Mouse (Mus musculus) limb, embryonic 10.5 days (tissue): Measurements from ENCODE around the gene Apc2. TPM values are rescaled to one million over a fixed set of nuclear protein-coding genes. Genes with fewer than 3 reads are reported as not detected.
A peak's percentile ranks its signal among the peaks of the same experiment; 100 is the strongest.
"Not testable (repeated sequence)": the region's sequence is repeated elsewhere in the genome, so short reads cannot be mapped to it uniquely, and the experiment has no call there.

Source experiments
- DNase-seq: peaks from one replicate; pipeline ENCODE4 v3.0.0-alpha.2; 2017; ENCODE audit warnings: low spot score
- H3K27ac ChIP-seq: fragments of 300-500 bp; sonication (generic); 2 replicates; pipeline ENCODE4 v1.5.1; 2016; ENCODE audit warnings: mild to moderate bottlenecking
- H3K27me3 ChIP-seq: fragments of 300-500 bp; sonication (generic); 2 replicates; pipeline ENCODE4 v1.6.1; 2016; ENCODE audit warnings: low read depth, mild to moderate bottlenecking; ENCODE audit not compliant: poor library complexity, severe bottlenecking
- H3K36me3 ChIP-seq: fragments of 300-500 bp; sonication (generic); 2 replicates; pipeline ENCODE4 v1.6.1; 2016; ENCODE audit warnings: mild to moderate bottlenecking, moderate library complexity
- H3K4me1 ChIP-seq: fragments of 300-500 bp; sonication (generic); 2 replicates; pipeline ENCODE4 v1.6.1; 2016
- H3K4me3 ChIP-seq: fragments of 300-500 bp; sonication (generic); 2 replicates; pipeline ENCODE4 v1.5.1; 2016; ENCODE audit warnings: mild to moderate bottlenecking, moderate library complexity
- H3K9me3 ChIP-seq: fragments of 300-500 bp; sonication (generic); replicated peaks from 2 replicates; pipeline ENCODE4 v1.6.1; 2016; ENCODE audit warnings: mild to moderate bottlenecking
- WGBS: fragments of 180-500 bp; shearing (Covaris S2); methylation state at CpG from one replicate; pipeline ENCODE4 v1.1.7; 2016; 5-methylcytosine and 5-hydroxymethylcytosine counted together
- polyA plus RNA-seq: library from polyadenylated mRNA; unstranded; fragments of >200 nt; fragmentation: Nextera tagmentation; extraction: Ambion mirVana; gene quantifications from 2 replicates; pipeline ENCODE4 v1.2.1, GENCODE M21; 2016

Apc2 gene
- polyA plus RNA-seq, 1 experiment from 2014 or later = 2.9 TPM

- H3K27ac ChIP-seq, H3K36me3 ChIP-seq, H3K4me3 ChIP-seq, DNase-seq, H3K9me3 ChIP-seq: not testable (repeated sequence)
- H3K4me1 ChIP-seq = peaks cover 55% of the 10 kb centered on the region
- H3K27me3 ChIP-seq = peaks cover 100% of the 10 kb centered on the region
- 72% methylated on average over 6 of the region's 6 CpGs for WGBS
These were observed 50.2 kb downstream of the Apc2 start for GRCm38 (mm10) chr10:80345929-80346328.

GRCm38 (mm10) chr10:80347514-80347967, 51.8 kb downstream of the Apc2 start:
- no peak for DNase-seq
- 0 out of 2 replicates have a peak, but pooled peaks cover 2% of the 10 kb centered on the region for H3K36me3 ChIP-seq
- WGBS = 18% methylated on average over 17 of the region's 17 CpGs
- H3K9me3 ChIP-seq = no peaks in the 10 kb centered on the region
- no peak overlapping the region for H3K27ac ChIP-seq
- no peak overlapping the region; the same call in 1 of the 2 replicates for H3K4me3 ChIP-seq
- peaks cover 39% of the 10 kb centered on the region for H3K4me1 ChIP-seq
- H3K27me3 ChIP-seq = peaks cover 100% of the 10 kb centered on the region

GRCm38 (mm10) chr10:80348244-80348781, 52.5 kb downstream of the Apc2 start, which contains the start of gene Adamtsl5:
Gene Adamtsl5 (minus strand): TSS chr10:80348412.
- peak; percentile 78 for DNase-seq
- no peak within 1 kb of the TSS for H3K27ac ChIP-seq
- H3K36me3 ChIP-seq = 0 out of 2 replicates have a peak, but pooled peaks cover 2% of the 10 kb centered on the region
- H3K4me3 ChIP-seq = peak within 1 kb of the TSS; percentile 40
- WGBS = 1% methylated on average over 40 of the region's 42 CpGs
- peaks cover 100% of the 10 kb centered on the region for H3K27me3 ChIP-seq
- peaks cover 31% of the 10 kb centered on the region for H3K4me1 ChIP-seq
- no peaks in the 10 kb centered on the region for H3K9me3 ChIP-seq

- WGBS = 18% methylated on average over 26 of the region's 26 CpGs
- 0 out of 2 replicates have a peak, but pooled peaks cover 2% of the 10 kb centered on the region for H3K36me3 ChIP-seq
- DNase-seq = no peak
- H3K27me3 ChIP-seq = peaks cover 100% of the 10 kb centered on the region
- H3K4me3 ChIP-seq = peak overlapping the region; percentile 40
- H3K4me1 ChIP-seq = peaks cover 26% of the 10 kb centered on the region
- no peaks in the 10 kb centered on the region for H3K9me3 ChIP-seq
- H3K27ac ChIP-seq = no peak overlapping the region
These were observed 53.2 kb downstream of the Apc2 start for GRCm38 (mm10) chr10:80348981-80349380.

- no peaks in the 10 kb centered on the region for H3K9me3 ChIP-seq
- WGBS = 3% methylated on average over 7 of the region's 7 CpGs
- no peak overlapping the region for H3K27ac ChIP-seq
- H3K27me3 ChIP-seq = peaks cover 100% of the 10 kb centered on the region
- peaks cover 20% of the 10 kb centered on the region for H3K4me1 ChIP-seq
- peak; percentile 93 for DNase-seq
- 0 out of 2 replicates have a peak, but pooled peaks cover 2% of the 10 kb centered on the region for H3K36me3 ChIP-seq
- H3K4me3 ChIP-seq = no peak overlapping the region; the same call in 1 of the 2 replicates
These were observed 54.5 kb downstream of the Apc2 start for GRCm38 (mm10) chr10:80350292-80350691.

GRCm38 (mm10) chr10:80351896-80352295, 56.1 kb downstream of the Apc2 start:
- 33% methylated on average over 11 of the region's 11 CpGs for WGBS
- no peak for DNase-seq
- H3K4me3 ChIP-seq = no peak overlapping the region

GRCm38 (mm10) chr10:80352727-80353126, 57.0 kb downstream of the Apc2 start:
- DNase-seq = no peak
- H3K4me1 ChIP-seq = peaks cover 38% of the 10 kb centered on the region
- 62% methylated on average over 8 of the region's 8 CpGs for WGBS

More at GRCm38 (mm10) chr10:80351896-80352295, 56.1 kb downstream of the Apc2 start:
- H3K4me1 ChIP-seq = peaks cover 32% of the 10 kb centered on the region
- H3K9me3 ChIP-seq = no peaks in the 10 kb centered on the region
- peaks cover 100% of the 10 kb centered on the region for H3K27me3 ChIP-seq
- 0 out of 2 replicates have a peak, but pooled peaks cover 2% of the 10 kb centered on the region for H3K36me3 ChIP-seq
- H3K27ac ChIP-seq = no peak overlapping the region

GRCm38 (mm10) chr10:80355431-80355830, 59.7 kb downstream of the Apc2 start:
- Histone ChIP-seq H3K9me3 (no peaks in the 10 kb centered on the region), H3K27me3 (peaks cover 100% of the 10 kb centered on the region), H3K27ac (no peak overlapping the region), H3K36me3 (no peaks in the 10 kb centered on the region), H3K4me3 (0 out of 2 replicates have a peak overlapping the region, but pooled peaks have one; percentile 46), H3K4me1 (peaks cover 28% of the 10 kb centered on the region)
- WGBS = 13% methylated on average over 9 of the region's 9 CpGs
- DNase-seq = no peak

More at GRCm38 (mm10) chr10:80352727-80353126, 57.0 kb downstream of the Apc2 start:
- Histone ChIP-seq H3K4me3 (no peak overlapping the region), H3K27ac (no peak overlapping the region), H3K27me3 (peaks cover 100% of the 10 kb centered on the region), H3K36me3 (0 out of 2 replicates have a peak, but pooled peaks cover 2% of the 10 kb centered on the region), H3K9me3 (no peaks in the 10 kb centered on the region)

GRCm38 (mm10) chr10:80356001-80356682, 60.4 kb downstream of the Apc2 start, which contains the start of gene Plk5:
Gene Plk5 (plus strand): TSS chr10:80356459.
- Histone ChIP-seq H3K27ac (peak within 1 kb of the TSS; percentile 56; the same call in 1 of the 2 replicates), H3K4me1 (peaks cover 28% of the 10 kb centered on the region), H3K36me3 (no peaks in the 10 kb centered on the region), H3K27me3 (peaks cover 100% of the 10 kb centered on the region), H3K9me3 (no peaks in the 10 kb centered on the region), H3K4me3 (peak within 1 kb of the TSS; percentile 46)
- under 1% methylated on average over 53 of the region's 53 CpGs for WGBS
- peak; percentile 53 for DNase-seq

GRCm38 (mm10) chr10:80356737-80357136, 61.0 kb downstream of the Apc2 start:
- H3K36me3 ChIP-seq = no peaks in the 10 kb centered on the region
- peak overlapping the region; percentile 46 for H3K4me3 ChIP-seq
- 0 out of 2 replicates have a peak overlapping the region, but pooled peaks have one; percentile 56 for H3K27ac ChIP-seq
- WGBS = 3% methylated on average over 34 of the region's 34 CpGs
- H3K4me1 ChIP-seq = peaks cover 28% of the 10 kb centered on the region
- no peaks in the 10 kb centered on the region for H3K9me3 ChIP-seq
- peaks cover 97% of the 10 kb centered on the region for H3K27me3 ChIP-seq
- DNase-seq = no peak

GRCm38 (mm10) chr10:80357336-80357735, 61.6 kb downstream of the Apc2 start:
- H3K27ac ChIP-seq = no peak overlapping the region
- DNase-seq = no peak
- WGBS = 39% methylated on average over 7 of the region's 7 CpGs
- H3K9me3 ChIP-seq = no peaks in the 10 kb centered on the region
- H3K4me3 ChIP-seq = peak overlapping the region; percentile 46
- H3K36me3 ChIP-seq = no peaks in the 10 kb centered on the region
- H3K27me3 ChIP-seq = peaks cover 91% of the 10 kb centered on the region
- H3K4me1 ChIP-seq = peaks cover 28% of the 10 kb centered on the region

GRCm38 (mm10) chr10:80357994-80358639, 62.3 kb downstream of the Apc2 start:
- Histone ChIP-seq H3K27me3 (peaks cover 90% of the 10 kb centered on the region), H3K4me3 (peak overlapping the region; percentile 34), H3K4me1 (peaks cover 28% of the 10 kb centered on the region), H3K9me3 (no peaks in the 10 kb centered on the region), H3K36me3 (no peaks in the 10 kb centered on the region), H3K27ac (no peak overlapping the region)
- 9% methylated on average over 31 of the region's 31 CpGs for WGBS
- DNase-seq = peak; percentile 63
